Mouse (Mus musculus) granulocyte monocyte progenitor cell, adult 5-6 weeks (primary cell): Measurements from ENCODE around the gene Actbl2. TPM values are rescaled to one million over a fixed set of nuclear protein-coding genes. Genes with fewer than 3 reads are reported as not detected.

Experiments used
- total RNA-seq, 2 experiments: library from RNA; stranded (forward) in 1 of 2; stranded (reverse) in 1 of 2; fragments of 200-712, 200-1000 nt in 1 of 2; fragments of >200 nt in 1 of 2; fragmentation: Nextera tagmentation in 1 of 2; gene quantifications; 2 replicates each; pipeline ENCODE4 v1.2.3; 2014 to 2017

Gene Actbl2
- total RNA-seq, 2 experiments from 2014 or later: not detected

Other genes with a start within 250 kb of the Actbl2 start
- gene Gpbp1, start 235.1 kb downstream of the Actbl2 start, total RNA-seq (2014; fragmentation: Nextera tagmentation): 78.4 and 87.0 TPM in 2 replicates
- gene Gpbp1, start 235.1 kb downstream of the Actbl2 start, total RNA-seq (2017): 140 and 154 TPM in 2 replicates